Mouse (Mus musculus) heart, adult 2 months (tissue): Measurements from ENCODE around the gene Appbp2. TPM values are rescaled to one million over a fixed set of nuclear protein-coding genes. Genes with fewer than 3 reads are reported as not detected.

ENCODE experiments used
- DNase-seq, 2 experiments: peaks; one replicate each; pipeline ENCODE4 v3.0.0; 2021
- H3K27ac ChIP-seq: fragments of 200-600 bp; 2 replicates; pipeline ENCODE4 v1.8.1; 2022
- H3K27me3 ChIP-seq: fragments of 200-500 bp; 2 replicates; pipeline ENCODE4 v1.6.1; 2012; ENCODE audit warnings: mild to moderate bottlenecking, low read length, inconsistent platforms, mixed read lengths; ENCODE audit not compliant: control insufficient read depth, insufficient read depth
- H3K36me3 ChIP-seq: fragments of 200-500 bp; 2 replicates; pipeline ENCODE4 v1.6.1; 2012; ENCODE audit warnings: low read length, inconsistent platforms; ENCODE audit not compliant: control insufficient read depth, insufficient read depth
- H3K4me1 ChIP-seq: fragments of 200-500 bp; 2 replicates; pipeline ENCODE4 v1.6.1; 2011; ENCODE audit warnings: low read length; ENCODE audit not compliant: control insufficient read depth, insufficient read depth
- H3K4me3 ChIP-seq: fragments of 200-600 bp; 2 replicates; pipeline ENCODE4 v1.8.1; 2022
- H3K79me2 ChIP-seq: fragments of 200-500 bp; replicated peaks from 2 replicates; pipeline ENCODE4 v1.6.1; 2012; ENCODE audit warnings: mild to moderate bottlenecking, inconsistent platforms, low read length, moderate library complexity, mixed read lengths; ENCODE audit not compliant: control insufficient read depth, insufficient read depth
- H3K9ac ChIP-seq: fragments of 200-500 bp; 2 replicates; pipeline ENCODE4 v1.6.1; 2012; ENCODE audit warnings: low read depth, mild to moderate bottlenecking, control low read depth, inconsistent platforms, low read length, mixed read lengths
- CTCF ChIP-seq: fragments of 200-600 bp; IDR thresholded peaks from 2 replicates; pipeline ENCODE4 v1.8.1; 2022; ENCODE audit warnings: antibody characterized with exemption, mild to moderate bottlenecking, moderate library complexity
- EP300 ChIP-seq: fragments of 200-500 bp; IDR thresholded peaks from 2 replicates; pipeline ENCODE4 v1.6.1; 2011; ENCODE audit warnings: low read depth, low read length, control low read depth; ENCODE audit not compliant: insufficient read depth
- POLR2A ChIP-seq: fragments of 200-500 bp; IDR thresholded peaks from 2 replicates; pipeline ENCODE4 v1.6.1; 2011; ENCODE audit warnings: mild to moderate bottlenecking, low read depth, low read length, control low read depth; ENCODE audit not compliant: insufficient read depth
- WGBS: fragments of 180-500 bp; shearing (Covaris S2); methylation state at CpG from one replicate; pipeline ENCODE4 v1.1.7; 2018; 5-methylcytosine and 5-hydroxymethylcytosine counted together
- intact Hi-C: fragments of 180-260 bp; cut with DNase I; formaldehyde crosslinking; loops from one replicate; pipeline ENCODE4 v1.15.1; 2025
- polyA plus RNA-seq: library from polyadenylated mRNA; depleted of rRNA; stranded (reverse); fragments of >200 nt; gene quantifications from 2 replicates; pipeline ENCODE4 v1.2.3, GENCODE M21; 2012
- total RNA-seq, 2 experiments: library from RNA; stranded (reverse); gene quantifications; 2 replicates each; pipeline ENCODE4 v1.2.3; 2021

Gene Appbp2
- total and polyA plus RNA-seq, 3 experiments = 6.8 to 16.1 (median 14.6) TPM

DNA sequence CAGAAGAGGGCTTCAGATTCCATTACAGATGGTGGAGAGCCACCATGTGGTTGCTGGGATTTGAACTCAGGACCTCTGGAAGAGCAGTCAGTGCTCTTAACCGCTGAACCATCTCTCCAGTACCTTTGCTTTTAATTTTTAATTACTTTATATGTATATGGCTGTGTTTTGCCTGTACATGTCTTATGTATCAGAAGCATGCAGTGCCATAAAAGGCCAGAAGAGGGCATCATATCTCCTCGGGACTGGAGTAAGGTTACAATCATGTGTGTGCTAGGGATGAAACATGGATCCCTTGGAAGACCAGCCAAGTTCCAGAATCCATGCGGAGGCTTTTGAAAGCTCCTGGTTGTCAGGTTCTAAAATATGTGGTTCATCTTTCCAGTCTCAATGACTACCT, 35.7 kb upstream of the Appbp2 start:
- WGBS = 52% methylated on average over 3 of the region's 3 CpGs
- Histone ChIP-seq H3K4me1 (no peaks in the 10 kb centered on the region), H3K36me3 (no peaks in the 10 kb centered on the region), H3K4me3 (no peak overlapping the region), H3K9ac (no peak overlapping the region), H3K79me2 (no peaks in the 10 kb centered on the region), H3K27me3 (no peaks in the 10 kb centered on the region), H3K27ac (no peak overlapping the region)
- intact Hi-C loops = loop anchor here (2.0 kb wide), 1 partner anchor 64 kb away; no protein-coding TSS in a partner anchor
- TF ChIP-seq POLR2A (no peak), CTCF (peak; percentile 76), EP300 (no peak)
- DNase-seq = peak; percentile 18 to 28

- Histone ChIP-seq H3K4me3 (no peak overlapping the region), H3K79me2 (no peaks in the 10 kb centered on the region), H3K4me1 (no peaks in the 10 kb centered on the region), H3K36me3 (no peaks in the 10 kb centered on the region), H3K27ac (no peak overlapping the region), H3K27me3 (no peaks in the 10 kb centered on the region), H3K9ac (no peak overlapping the region)
- TF ChIP-seq POLR2A (no peak), CTCF (no peak), EP300 (no peak)
- no peak for DNase-seq
- intact Hi-C loops = no loop called here
- WGBS = 90% methylated on average over 1 of the region's 1 CpGs
Observed at GRCm38 (mm10) chr11:85267393-85267792, 32.5 kb upstream of the Appbp2 start.

GRCm38 (mm10) chr11:85264635-85265034, 29.7 kb upstream of the Appbp2 start:
- no peak overlapping the region for H3K9ac ChIP-seq
- intact Hi-C loops = no loop called here
- TF ChIP-seq EP300 (no peak), POLR2A (no peak), CTCF (no peak)

DNA sequence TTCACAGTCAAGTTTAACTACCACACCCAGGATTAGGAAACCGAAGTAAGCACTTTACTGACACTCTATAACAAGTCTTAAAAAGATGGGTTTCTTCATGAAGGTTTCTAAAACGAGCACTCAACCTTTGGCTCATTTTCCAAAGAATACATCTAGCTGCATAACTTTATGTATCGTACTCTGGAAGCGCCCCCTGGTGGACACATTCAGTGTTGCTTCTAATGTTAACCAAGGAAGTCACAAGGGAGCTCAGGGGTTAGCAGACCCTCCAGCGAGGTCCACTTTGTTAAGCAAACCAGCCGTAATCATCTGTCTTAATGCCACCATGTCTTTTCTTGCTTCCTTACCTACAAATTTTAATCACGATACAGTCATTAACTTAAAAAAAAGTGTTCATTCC, 26.3 kb upstream of the Appbp2 start:
- intact Hi-C loops = loop anchor here (1.0 kb wide), 1 partner anchor 91 kb away; the partner anchor contains the start of gene 1700125H20Rik
- Histone ChIP-seq H3K27me3 (no peaks in the 10 kb centered on the region), H3K27ac (no peak overlapping the region), H3K4me3 (no peak overlapping the region), H3K36me3 (no peaks in the 10 kb centered on the region), H3K9ac (no peak overlapping the region), H3K4me1 (peaks cover 1% of the 10 kb centered on the region; the same call in 1 of the 2 replicates), H3K79me2 (no peaks in the 10 kb centered on the region)
- TF ChIP-seq CTCF = no peak; the same call in 1 of the 2 replicates
- TF ChIP-seq POLR2A = no peak
- no peak for TF ChIP-seq EP300
- WGBS = 17% methylated on average over 7 of the region's 7 CpGs
- DNase-seq = peak; percentile 48 to 74

More at GRCm38 (mm10) chr11:85264635-85265034, 29.7 kb upstream of the Appbp2 start:
- 56% methylated on average over 5 of the region's 5 CpGs for WGBS
- Histone ChIP-seq H3K36me3 (no peaks in the 10 kb centered on the region), H3K4me1 (no peaks in the 10 kb centered on the region), H3K79me2 (no peaks in the 10 kb centered on the region), H3K4me3 (no peak overlapping the region), H3K27ac (no peak overlapping the region), H3K27me3 (no peaks in the 10 kb centered on the region)
- DNase-seq = no peak

DNA sequence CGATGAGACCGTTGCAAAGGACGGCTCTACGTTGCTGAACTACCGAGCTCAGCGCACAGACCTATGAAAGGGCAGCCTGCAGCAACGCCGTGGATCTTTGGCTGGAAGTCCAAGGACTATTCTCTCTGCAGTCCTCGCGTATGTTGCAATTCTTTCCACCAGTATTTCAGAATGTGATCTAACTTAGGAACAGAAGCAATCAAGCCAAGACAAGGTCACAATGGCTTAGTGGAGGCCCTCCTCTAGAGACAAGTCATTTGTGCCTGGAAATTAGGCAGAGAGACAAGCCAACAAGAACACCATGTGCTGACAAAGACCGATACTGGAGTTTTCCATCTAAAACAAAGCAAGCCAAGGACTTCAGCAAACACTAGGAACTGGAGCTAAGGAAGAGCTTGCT, 24.0 kb upstream of the Appbp2 start:
- intact Hi-C loops = no loop called here
- H3K27me3 ChIP-seq = no peaks in the 10 kb centered on the region
- no peaks in the 10 kb centered on the region for H3K36me3 ChIP-seq
- DNase-seq = peak; percentile 22 to 32
- 0 out of 2 replicates have a peak, but pooled peaks have one; percentile 17 for TF ChIP-seq POLR2A
- TF ChIP-seq EP300 = no peak
- TF ChIP-seq CTCF = no peak
- H3K4me1 ChIP-seq = peaks cover 1% of the 10 kb centered on the region; the same call in 1 of the 2 replicates
- no peak overlapping the region for H3K27ac ChIP-seq
- WGBS = 80% methylated on average over 11 of the region's 11 CpGs
- H3K9ac ChIP-seq = no peak overlapping the region
- no peak overlapping the region for H3K4me3 ChIP-seq
- no peaks in the 10 kb centered on the region for H3K79me2 ChIP-seq

DNA sequence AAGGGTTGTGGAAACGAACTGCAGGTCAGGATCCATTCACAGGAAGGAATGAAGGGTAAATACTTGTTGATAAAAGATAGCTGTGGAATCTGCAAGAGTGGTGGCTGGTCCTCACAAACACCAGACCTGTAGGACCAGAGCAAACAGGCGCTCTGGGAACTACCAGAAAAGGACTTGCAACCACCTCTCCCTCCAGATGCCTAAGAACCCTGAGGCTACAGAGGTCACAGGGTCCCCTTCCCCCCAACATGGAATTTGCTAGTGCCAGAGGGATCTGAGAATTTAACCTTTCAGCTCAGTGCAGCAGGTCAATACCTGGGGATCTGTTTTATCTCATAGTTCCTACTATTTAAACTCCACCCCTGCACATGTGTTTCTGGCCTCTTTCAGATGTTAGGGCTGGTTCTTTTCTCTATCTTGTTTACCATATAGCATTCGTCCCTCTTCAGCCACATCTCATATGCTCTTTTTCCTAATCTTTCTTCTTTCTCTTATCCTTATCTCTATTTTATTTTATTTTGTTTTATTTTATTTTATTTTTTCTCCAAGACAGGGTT, 20.6 kb upstream of the Appbp2 start:
- intact Hi-C loops = no loop called here
- 34% methylated on average over 3 of the region's 3 CpGs for WGBS
- Histone ChIP-seq H3K4me1 (peaks cover 1% of the 10 kb centered on the region; the same call in 1 of the 2 replicates), H3K27me3 (no peaks in the 10 kb centered on the region), H3K79me2 (no peaks in the 10 kb centered on the region), H3K4me3 (no peak overlapping the region), H3K36me3 (no peaks in the 10 kb centered on the region), H3K9ac (no peak overlapping the region), H3K27ac (no peak overlapping the region)
- TF ChIP-seq POLR2A = no peak
- no peak for TF ChIP-seq CTCF
- no peak for TF ChIP-seq EP300
- no peak for DNase-seq
